Mouse (Mus musculus): ENCODE measurements around the gene Camkk1.

GRCm38 (mm10) chr11:72991961-72992360 is 26.8 kb upstream of the Camkk1 start:
- no peak for TF ChIP-seq POLR2A (IDR thresholded peaks at IDR 0.05; ENCODE audit: insufficient read depth, low read depth, low read length)
- no peak for TF ChIP-seq CTCF (IDR thresholded peaks at IDR 0.05; ENCODE audit: insufficient read depth, low read depth, low read length)
